21 mouse cellular contexts compared by ENCODE assay signal in the genomic region with DNA sequence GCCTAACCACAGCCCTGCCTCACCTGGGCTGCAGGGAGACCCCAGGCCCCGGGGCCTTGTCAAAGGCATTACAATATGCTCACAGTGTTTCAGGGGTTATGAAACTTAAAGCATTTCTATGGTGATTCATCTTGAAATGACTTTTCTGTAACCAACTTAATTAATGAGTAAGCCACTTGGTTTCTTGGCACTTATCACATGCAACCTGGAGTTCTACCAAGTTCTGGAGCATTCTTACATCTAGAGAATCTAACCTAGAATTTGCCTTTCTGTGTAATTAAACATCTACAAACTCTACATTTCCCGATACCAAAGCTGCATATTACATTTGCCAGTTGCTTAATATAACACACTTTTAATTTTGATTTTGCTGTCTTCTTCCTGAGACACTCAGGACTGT. TPM values are rescaled to one million over a fixed set of nuclear protein-coding genes. Genes with fewer than 3 reads are reported as not detected.
DNase-seq lines count a peak whose midpoint lies in the region; ATAC-seq lines count a peak whose summit lies in the region.
"Had no signal": no experiment of that assay in that cellular context is flagged by ENCODE, and none has a peak within 500 bp of the region (broad histone marks: within the 10 kb centered on the region; RNA-seq: fewer than 3 reads in every experiment).

No protein-coding gene starts in this region.

- WGBS in forebrain, embryonic 15.5 days = 84% methylated on average over 2 of the region's 2 CpGs

- no peaks in the 10 kb centered on the region for H3K9me3 ChIP-seq in forebrain, embryonic 15.5 days
- H3K9me3 ChIP-seq: embryonic facial prominence, embryonic 13.5 days; forebrain, embryonic 13.5 days; heart, embryonic 13.5 days; hindbrain, embryonic 15.5 days had no signal

- no peak for ATAC-seq in forebrain, embryonic 15.5 days (replicated peaks)
- ATAC-seq: activated CD4-positive, CD25-positive, alpha-beta regulatory T cell, adult 4 months had no signal

- H3K27me3 ChIP-seq in forebrain, embryonic 15.5 days = no peaks in the 10 kb centered on the region
- H3K27me3 ChIP-seq: embryonic facial prominence, embryonic 13.5 days; forebrain, embryonic 13.5 days; hindbrain, embryonic 15.5 days had no signal

- DNase-seq in kidney, adult 8-10 months = peak; percentile 10 to 43
- DNase-seq in kidney, postnatal 25 days = no peak
- DNase-seq in thymus, postnatal 4 days = peak; percentile 34
- no peak for DNase-seq in thymus, postnatal 14 days
- peak; percentile 56 for DNase-seq in brain, adult 2 months (ENCODE audit: low read depth, low spot score)
- no peak for DNase-seq in gastrocnemius, postnatal 4 days (ENCODE audit: low spot score in 2 of 2)
- DNase-seq: adrenal gland, postnatal 14 days; cerebellum, adult 18-20 months; cerebellum, adult 9-11 months; cerebellum, postnatal 36 days; gastrocnemius, adult 2 months; gastrocnemius, postnatal 25 days; heart, adult 11 months; heart, postnatal 36 days had no signal

- H3K27ac ChIP-seq in forebrain, embryonic 15.5 days (replicated peaks) = no peak overlapping the region
- H3K27ac ChIP-seq: embryonic facial prominence, embryonic 13.5 days; forebrain, embryonic 13.5 days; gastrocnemius, adult 2 months; heart, embryonic 13.5 days; hindbrain, embryonic 15.5 days had no signal

- no peaks in the 10 kb centered on the region for H3K4me1 ChIP-seq in forebrain, embryonic 15.5 days
- H3K4me1 ChIP-seq: forebrain, embryonic 13.5 days; heart, embryonic 13.5 days; hindbrain, embryonic 15.5 days had no signal

- H3K4me3 ChIP-seq in forebrain, embryonic 15.5 days = no peak overlapping the region
- H3K4me3 ChIP-seq: embryonic facial prominence, embryonic 13.5 days; forebrain, embryonic 13.5 days; gastrocnemius, adult 2 months; heart, embryonic 13.5 days; hindbrain, embryonic 15.5 days had no signal

- H3K9ac ChIP-seq in forebrain, embryonic 15.5 days (replicated peaks) = no peak overlapping the region
- H3K9ac ChIP-seq: embryonic facial prominence, embryonic 13.5 days; forebrain, embryonic 13.5 days; heart, embryonic 13.5 days; hindbrain, embryonic 15.5 days had no signal

- no peak overlapping the region for H3K4me2 ChIP-seq in forebrain, embryonic 15.5 days (replicated peaks)
- H3K4me2 ChIP-seq: embryonic facial prominence, embryonic 13.5 days; forebrain, embryonic 13.5 days; heart, embryonic 13.5 days; hindbrain, embryonic 15.5 days had no signal

- no peaks in the 10 kb centered on the region for H3K36me3 ChIP-seq in forebrain, embryonic 15.5 days
- H3K36me3 ChIP-seq: embryonic facial prominence, embryonic 13.5 days; heart, embryonic 13.5 days; hindbrain, embryonic 15.5 days had no signal

RNA-seq across cellular contexts. Expression of a gene that starts 17.5 kb away (rescaled TPM):
- 4.9 and 6.9 TPM in 2 replicates for polyA plus RNA-seq in forebrain, embryonic 15.5 days (2015; fragmentation: Nextera tagmentation; extraction: Ambion mirVana)
- 1 to 10 TPM in 1 of 2 experiments, under 1 TPM in 1; 0.64 to 1.1 TPM for total RNA-seq in gastrocnemius, postnatal 4 days (2021)
- total RNA-seq: adrenal gland, adult 18-20 months; adrenal gland, postnatal 14 days; gastrocnemius, postnatal 25 days; heart, postnatal 36 days had no signal

Comparison
In these comparisons a context has a peak if more than half of its experiments do, and no peak if none do; other contexts are left out.
1. DNase-seq: peak in kidney, adult 8-10 months (2 of 2), thymus, postnatal 4 days (single experiment) and brain, adult 2 months (single experiment); none in kidney, postnatal 25 days (0 of 2), thymus, postnatal 14 days (single experiment) and gastrocnemius, postnatal 4 days (0 of 2).